Mouse (Mus musculus) liver, embryonic 14.5 days (tissue): Measurements from ENCODE around the gene Mad1l1. TPM values are rescaled to one million over a fixed set of nuclear protein-coding genes. Genes with fewer than 3 reads are reported as not detected.

ENCODE experiments used
- ATAC-seq: fragments of 200-750 bp; cut with Nextera tagmentation; 2 replicates; pipeline ENCODE4 v1.8.0; 2017; ENCODE audit warnings: moderate number of reproducible peaks, mild to moderate bottlenecking, moderate library complexity; ENCODE audit not compliant: insufficient read depth
- DNase-seq, 3 experiments: peaks; one replicate each; pipeline ENCODE4 v3.0.0-alpha.2; 2012 to 2013; ENCODE audit warnings: low read depth in 3 of 3, low spot score in 3 of 3
- H3K27ac ChIP-seq: fragments of 300-500 bp; sonication (generic); 2 replicates; pipeline ENCODE4 v1.5.1; 2014; ENCODE audit warnings: moderate library complexity, mild to moderate bottlenecking, control low read depth, inconsistent platforms
- H3K27me3 ChIP-seq: fragments of 300-500 bp; sonication (generic); 2 replicates; pipeline ENCODE4 v1.6.1; 2014; ENCODE audit warnings: mild to moderate bottlenecking, low read length, moderate library complexity; ENCODE audit not compliant: control insufficient read depth, insufficient read depth
- H3K36me3 ChIP-seq: fragments of 300-500 bp; sonication (generic); replicated peaks from 2 replicates; pipeline ENCODE4 v1.6.1; 2014; ENCODE audit warnings: low read depth; ENCODE audit not compliant: control insufficient read depth, insufficient read depth
- H3K4me1 ChIP-seq, 2 experiments: fragments of 200-500 bp in 1 of 2; fragments of 300-500 bp in 1 of 2; sonication (generic) in 1 of 2; replicated peaks; 2 replicates each; pipeline ENCODE4 v1.6.1; 2012 to 2014; ENCODE audit warnings: antibody characterized with exemption in 1 of 2, inconsistent platforms in 1 of 2, low read length in 1 of 2; ENCODE audit not compliant: control insufficient read depth in 2 of 2, insufficient read depth in 2 of 2
- H3K4me2 ChIP-seq: fragments of 300-500 bp; sonication (generic); 2 replicates; pipeline ENCODE4 v1.6.1; 2014; ENCODE audit warnings: low read depth, mild to moderate bottlenecking, control low read depth, moderate library complexity
- H3K4me3 ChIP-seq, 2 experiments: fragments of 200-500 bp in 1 of 2; fragments of 300-500 bp in 1 of 2; sonication (generic) in 1 of 2; 2 replicates each; pipeline ENCODE4 v1.5.1; 2012 to 2014; ENCODE audit warnings: low read depth in 2 of 2, low read length in 2 of 2, mild to moderate bottlenecking in 2 of 2, control low read depth in 1 of 2, inconsistent platforms in 1 of 2, moderate library complexity in 1 of 2; ENCODE audit not compliant: insufficient read depth in 1 of 2
- H3K9ac ChIP-seq: fragments of 300-500 bp; sonication (generic); replicated peaks from 2 replicates; pipeline ENCODE4 v1.6.1; 2014; ENCODE audit warnings: mild to moderate bottlenecking, control low read depth, moderate library complexity
- H3K9me3 ChIP-seq: fragments of 300-500 bp; sonication (generic); 2 replicates; pipeline ENCODE4 v1.6.1; 2016; ENCODE audit warnings: low read length, mixed read lengths; ENCODE audit not compliant: control insufficient read depth
- CTCF ChIP-seq: IDR thresholded peaks from 2 replicates; pipeline ENCODE4 v1.5.1; 2016; ENCODE audit warnings: antibody characterized with exemption, low read depth, control low read depth
- EP300 ChIP-seq: IDR thresholded peaks from 2 replicates; pipeline ENCODE4 v1.6.1; 2016; ENCODE audit warnings: antibody characterized with exemption, low read depth
- WGBS: fragments of 180-500 bp; shearing (Covaris S2); extraction: QIAGEN DNeasy Blood & Tissue Kit; methylation state at CpG from one replicate; pipeline ENCODE4 v1.1.7; 2014; ENCODE audit not compliant: insufficient replicate concordance; 5-methylcytosine and 5-hydroxymethylcytosine counted together
- polyA plus RNA-seq, 2 experiments: library from polyadenylated mRNA; depleted of rRNA in 1 of 2; stranded (reverse) in 1 of 2; unstranded in 1 of 2; fragments of >200 nt; fragmentation: Nextera tagmentation in 1 of 2; extraction: Ambion mirVana in 1 of 2; gene quantifications; 2 replicates each; pipeline versions ENCODE4 v1.2.1 to v1.2.3; 2012 to 2014

The Mad1l1 gene
- polyA plus RNA-seq, 2 experiments: 15.5 to 16.9 TPM

DNA sequence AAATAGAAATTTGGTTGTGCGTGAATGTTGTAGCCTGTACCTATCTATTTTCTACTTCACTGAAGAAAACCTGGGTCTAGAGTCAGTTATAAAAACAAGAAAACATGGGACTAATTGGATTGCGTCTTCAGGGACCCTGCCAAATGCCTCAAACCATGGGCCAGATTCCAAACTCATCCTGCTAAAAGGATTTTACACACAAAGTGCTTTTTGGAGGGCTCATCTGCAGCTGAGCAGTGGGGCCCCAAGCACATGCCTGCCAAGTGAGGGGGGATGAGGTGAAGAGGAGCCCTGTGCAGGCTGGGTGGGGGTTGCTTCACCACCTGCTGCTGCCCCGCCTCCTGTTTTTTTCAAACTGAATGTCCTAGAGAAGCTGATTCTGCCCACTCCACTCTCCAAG, 199.4 kb downstream of the Mad1l1 start:
- no peak for ATAC-seq
- no peak for DNase-seq
- no peak overlapping the region for H3K4me3 ChIP-seq

DNA sequence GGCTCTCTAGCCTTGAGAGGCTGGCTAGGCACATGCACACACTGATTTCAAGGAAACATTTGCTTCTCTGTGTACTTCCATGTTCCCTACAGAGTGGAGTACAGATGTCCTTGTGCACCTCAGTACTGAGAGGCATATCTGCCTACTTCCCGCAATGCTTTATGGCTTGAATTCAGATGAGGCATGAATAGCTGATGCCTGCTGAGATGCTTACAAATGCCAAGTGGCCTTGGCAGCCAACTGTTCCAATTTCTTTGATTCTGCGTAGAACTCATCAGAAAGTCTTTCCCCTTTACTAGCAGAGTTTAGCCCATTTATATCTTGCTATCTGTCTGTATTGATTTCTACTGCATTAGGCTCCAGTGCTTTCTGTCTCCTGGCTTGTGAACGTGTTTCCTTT, 202.4 kb downstream of the Mad1l1 start:
- WGBS: 80% methylated on average over 3 of the region's 3 CpGs
- H3K36me3 ChIP-seq: no peaks in the 10 kb centered on the region
- no peaks in the 10 kb centered on the region for H3K9me3 ChIP-seq
- H3K4me2 ChIP-seq: no peak overlapping the region
- no peak for TF ChIP-seq EP300
- TF ChIP-seq CTCF: no peak
- H3K4me1 ChIP-seq: peaks cover 0 to 18% of the 10 kb centered on the region in 2 experiments; a peak in 2 of 4 replicates
- H3K27me3 ChIP-seq: no peaks in the 10 kb centered on the region
- ATAC-seq (no peak), DNase-seq (no peak)
- no peak overlapping the region for H3K4me3 ChIP-seq
- H3K9ac ChIP-seq: no peak overlapping the region
- no peak overlapping the region for H3K27ac ChIP-seq

More for the DNA sequence above, 199.4 kb downstream of the Mad1l1 start:
- H3K4me1 ChIP-seq: peaks cover 0 to 5% of the 10 kb centered on the region in 2 experiments; a peak in 1 of 4 replicates
- H3K4me2 ChIP-seq: no peak overlapping the region
- no peaks in the 10 kb centered on the region for H3K9me3 ChIP-seq
- no peaks in the 10 kb centered on the region for H3K36me3 ChIP-seq
- no peak for TF ChIP-seq EP300
- TF ChIP-seq CTCF: no peak
- no peaks in the 10 kb centered on the region for H3K27me3 ChIP-seq
- H3K27ac ChIP-seq: no peak overlapping the region
- 78% methylated on average over 3 of the region's 3 CpGs for WGBS
- H3K9ac ChIP-seq: no peak overlapping the region

DNA sequence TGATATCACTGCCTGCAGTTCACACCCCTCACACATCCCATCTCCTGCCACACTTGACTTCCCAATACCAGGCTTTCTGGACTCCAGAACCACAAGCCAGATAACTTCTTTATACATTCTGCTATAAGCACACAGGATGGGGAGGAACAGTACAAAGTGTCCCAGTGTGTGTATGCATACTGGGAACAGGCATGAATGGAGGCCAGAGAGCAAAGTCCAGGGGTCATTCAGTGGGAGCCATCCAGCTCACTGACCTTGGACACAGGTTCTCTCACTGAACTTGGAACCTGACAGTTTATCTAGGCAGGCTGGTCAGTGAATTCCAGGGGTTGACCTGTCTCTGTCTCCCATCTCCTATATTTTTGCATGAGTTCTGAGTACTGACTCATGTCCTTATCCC, 203.4 kb downstream of the Mad1l1 start:
- no peaks in the 10 kb centered on the region for H3K9me3 ChIP-seq
- H3K27ac ChIP-seq: no peak overlapping the region
- no peak overlapping the region for H3K4me2 ChIP-seq
- H3K4me3 ChIP-seq: no peak overlapping the region
- DNase-seq (peak in 2 of 3 experiments; percentile 26 to 35), ATAC-seq (peak; percentile 47)
- no peaks in the 10 kb centered on the region for H3K27me3 ChIP-seq
- no peak overlapping the region for H3K9ac ChIP-seq
- H3K36me3 ChIP-seq: no peaks in the 10 kb centered on the region
- no peak for TF ChIP-seq CTCF
- TF ChIP-seq EP300: peak; percentile 15; the same call in 1 of the 2 replicates
- H3K4me1 ChIP-seq: peaks cover 0 to 24% of the 10 kb centered on the region in 2 experiments; a peak in 2 of 4 replicates

DNA sequence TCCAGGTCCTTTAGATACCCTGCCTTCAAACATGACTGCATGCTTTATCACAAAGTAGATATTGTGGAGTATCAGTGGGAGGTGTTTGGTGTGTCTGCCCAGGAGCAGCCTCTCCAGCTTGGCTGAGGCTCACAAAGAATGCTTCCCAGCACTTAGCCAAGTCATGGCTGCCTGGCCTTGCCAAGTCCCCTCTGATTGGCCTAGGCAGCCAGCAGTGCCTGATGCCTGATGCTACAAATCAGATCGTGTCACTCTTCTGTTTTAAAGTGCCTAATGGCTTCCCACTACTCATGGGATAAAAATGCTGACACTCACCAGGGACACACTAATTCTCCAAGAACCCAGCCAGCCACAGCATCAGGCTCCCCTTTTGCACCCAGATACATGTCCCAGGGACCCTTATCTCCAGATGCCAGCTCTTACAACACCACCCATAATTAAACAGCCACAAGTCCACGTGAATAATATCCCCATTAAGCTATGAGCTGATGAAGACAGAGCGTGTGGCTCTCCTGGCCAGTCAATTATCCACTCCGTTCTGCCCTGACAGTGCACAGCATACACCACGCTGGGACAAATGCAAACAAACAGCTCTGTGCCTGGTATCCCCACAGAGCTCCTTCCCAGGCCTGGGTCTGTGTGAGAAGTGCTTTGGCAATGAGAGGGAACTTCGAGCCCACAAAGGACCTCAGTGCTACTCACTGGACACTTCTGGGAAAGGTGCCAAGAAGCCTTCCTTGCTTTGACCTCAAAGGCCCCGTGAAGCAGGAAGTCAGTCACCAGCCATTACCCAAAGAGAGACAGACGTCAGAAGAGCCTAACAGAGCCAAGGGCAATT, 205.7 kb downstream of the Mad1l1 start:
- Histone ChIP-seq H3K4me1 (peaks cover 0 to 27% of the 10 kb centered on the region in 2 experiments; a peak in 2 of 4 replicates), H3K9ac (no peak overlapping the region), H3K27ac (no peak overlapping the region), H3K4me2 (no peak overlapping the region), H3K4me3 (no peak overlapping the region), H3K27me3 (no peaks in the 10 kb centered on the region), H3K36me3 (no peaks in the 10 kb centered on the region), H3K9me3 (no peaks in the 10 kb centered on the region)
- TF ChIP-seq CTCF: no peak
- TF ChIP-seq EP300: 0 out of 2 replicates have a peak, but pooled peaks have one; percentile 18
- ATAC-seq (peak; percentile 36; the same call in 1 of the 2 replicates), DNase-seq (no peak)
- 42% methylated on average over 8 of the region's 8 CpGs for WGBS

DNA sequence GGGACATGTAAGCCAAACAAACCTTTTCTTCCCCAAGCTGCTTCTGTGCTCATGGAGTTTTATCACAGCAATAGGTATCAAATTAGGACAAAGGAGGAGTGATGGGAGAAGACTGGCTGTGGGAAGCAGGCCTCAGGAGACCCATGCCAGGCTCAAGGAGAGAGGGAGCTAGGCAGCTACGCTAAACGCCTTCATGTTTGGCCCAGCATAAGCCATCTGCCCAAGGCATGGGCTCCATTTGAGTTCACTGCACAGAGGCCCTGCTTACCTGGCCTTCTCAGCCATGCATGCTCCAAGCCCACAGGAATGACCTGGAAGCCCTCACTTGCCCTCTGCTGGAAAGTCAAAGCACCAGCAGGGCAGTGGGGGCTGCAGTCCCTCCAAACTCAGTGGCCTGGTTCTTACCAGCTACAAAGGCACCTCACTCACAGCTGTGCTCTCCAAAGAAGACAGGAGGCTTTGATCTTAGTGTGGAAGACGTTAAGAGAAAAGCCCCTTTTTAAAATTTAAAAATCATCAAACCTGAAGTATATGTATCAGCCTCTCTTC, 206.8 kb downstream of the Mad1l1 start:
- peaks cover 0 to 35% of the 10 kb centered on the region in 2 experiments; a peak in 2 of 4 replicates for H3K4me1 ChIP-seq

More for the DNA sequence above, 206.8 kb downstream of the Mad1l1 start:
- H3K9ac ChIP-seq: no peak overlapping the region
- no peak for DNase-seq
- no peak overlapping the region for H3K4me2 ChIP-seq
- no peak overlapping the region for H3K4me3 ChIP-seq
- no peak overlapping the region for H3K27ac ChIP-seq
- no peaks in the 10 kb centered on the region for H3K9me3 ChIP-seq
- no peaks in the 10 kb centered on the region for H3K36me3 ChIP-seq
- H3K27me3 ChIP-seq: no peaks in the 10 kb centered on the region
- 80% methylated on average over 3 of the region's 3 CpGs for WGBS
- no peak for ATAC-seq
- TF ChIP-seq EP300 (no peak), CTCF (peak; percentile 35; the same call in 1 of the 2 replicates)
